Mouse (Mus musculus): ENCODE results near the gene Nme6. TPM values are rescaled to one million over a fixed set of nuclear protein-coding genes. Genes with fewer than 3 reads are reported as not detected.
"Not testable (repeated sequence)": the region's sequence is repeated elsewhere in the genome, so short reads cannot be mapped to it uniquely, and the experiment has no call there.

Gene Nme6
- polyA plus RNA-seq (2016; fragmentation: Nextera tagmentation; extraction: Ambion mirVana) = 116 and 124 TPM in 2 replicates

DNA sequence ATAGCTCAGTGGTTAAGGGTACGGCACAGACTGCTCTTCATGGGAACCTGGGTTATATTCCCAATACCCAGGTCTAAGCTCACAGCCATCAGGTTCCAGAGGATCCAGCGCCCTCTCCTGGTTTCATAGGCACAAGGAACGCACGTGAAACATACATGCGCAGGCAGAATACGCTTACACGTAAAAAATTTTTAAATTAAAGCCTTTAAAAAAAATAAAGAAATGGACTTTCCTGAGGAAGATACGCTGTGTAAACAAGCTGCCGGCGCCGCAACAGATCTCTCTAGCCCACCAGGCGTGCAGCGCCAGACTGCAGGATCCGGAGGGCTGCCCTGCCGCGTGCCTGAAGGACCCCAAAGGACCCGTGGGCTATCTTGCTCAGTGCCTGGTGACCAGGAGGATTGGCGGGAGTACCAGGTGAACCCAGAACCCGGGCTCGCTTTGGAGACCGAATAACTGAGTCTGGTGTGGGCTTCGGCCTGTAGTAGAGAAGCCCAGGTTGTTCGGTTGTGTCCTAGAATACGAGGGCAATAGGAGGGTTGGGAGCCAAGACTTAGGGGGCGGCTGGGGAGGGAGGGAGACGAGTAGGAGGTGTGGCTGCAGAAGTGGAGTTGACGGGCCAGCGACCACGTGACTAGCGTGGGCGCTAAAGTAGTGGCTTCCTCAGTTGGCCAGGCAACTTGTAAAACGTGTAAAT lies at the start of gene Nme6:
Gene Nme6, plus strand, starts transcription at position 359 of the 697 bp plus-strand sequence.
- DNase-seq (ENCODE audit: extremely low spot score, low spot score) = peak; percentile 89
- Histone ChIP-seq H3K27me3 (ENCODE audit: poor library complexity, severe bottlenecking) (no peaks in the 10 kb centered on the region), H3K36me3 (replicated peaks) (peaks cover 48% of the 10 kb centered on the region), H3K9me3 (no peaks in the 10 kb centered on the region), H3K4me3 (peak within 1 kb of the TSS; percentile 69), H3K27ac (peak within 1 kb of the TSS; percentile 92), H3K4me1 (peaks cover 14% of the 10 kb centered on the region)
- WGBS = under 1% methylated on average over 32 of the region's 32 CpGs

DNA sequence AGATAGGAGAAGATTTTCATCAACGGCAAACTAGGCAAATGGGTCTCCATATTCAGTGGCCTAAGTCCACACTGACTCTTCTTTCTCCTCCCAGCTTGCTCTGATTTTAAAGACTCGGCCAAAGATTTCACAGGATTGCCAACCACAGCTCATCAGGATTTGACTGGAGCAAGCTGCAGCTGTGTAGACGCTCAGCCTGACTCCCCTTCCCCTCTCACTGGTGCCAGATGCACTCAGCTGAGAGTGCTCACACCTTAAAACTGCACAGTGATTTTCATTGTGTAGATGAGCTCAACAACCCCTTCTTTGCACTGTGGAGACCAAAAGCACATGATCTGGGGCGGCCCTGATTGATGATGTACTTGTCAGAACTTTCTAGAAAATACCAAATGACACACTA lies 42.0 kb upstream of the Nme6 start, which contains the start of gene Fbxw27:
Gene Fbxw27, minus strand, starts transcription at position 101 of the 400 bp plus-strand sequence.
- not testable (repeated sequence) for H3K27ac ChIP-seq; H3K9me3 ChIP-seq; H3K4me1 ChIP-seq; H3K36me3 ChIP-seq (replicated peaks); H3K27me3 ChIP-seq (ENCODE audit: poor library complexity, severe bottlenecking); H3K4me3 ChIP-seq; DNase-seq (ENCODE audit: extremely low spot score, low spot score)
- 80% methylated on average over 4 of the region's 4 CpGs for WGBS

DNA sequence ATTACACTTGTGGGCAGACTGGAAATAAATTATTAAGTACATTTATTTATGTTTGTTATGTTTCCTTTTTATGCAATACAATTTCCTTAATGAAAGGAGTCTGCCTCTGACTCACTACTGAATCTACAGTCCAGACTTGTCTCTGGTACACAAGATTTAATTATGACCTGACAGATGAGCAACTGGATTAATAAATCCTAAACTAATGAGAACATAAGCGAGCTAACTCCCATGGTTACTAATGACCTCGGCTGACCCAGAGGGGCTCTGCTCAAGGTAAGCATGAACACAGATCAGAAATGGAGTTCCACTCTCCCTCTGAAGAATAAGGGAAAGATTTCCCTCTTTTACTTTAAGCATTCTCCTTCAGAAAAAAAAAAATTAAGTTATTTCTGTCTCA lies 37.3 kb upstream of the Nme6 start:
- no peaks in the 10 kb centered on the region for H3K36me3 ChIP-seq (replicated peaks)
- H3K4me1 ChIP-seq = no peaks in the 10 kb centered on the region
- no peaks in the 10 kb centered on the region for H3K27me3 ChIP-seq (ENCODE audit: poor library complexity, severe bottlenecking)
- H3K27ac ChIP-seq = no peak overlapping the region
- H3K4me3 ChIP-seq = no peak overlapping the region
- WGBS = 93% methylated on average over 2 of the region's 2 CpGs
- H3K9me3 ChIP-seq = no peaks in the 10 kb centered on the region
- DNase-seq (ENCODE audit: extremely low spot score, low spot score) = no peak

DNA sequence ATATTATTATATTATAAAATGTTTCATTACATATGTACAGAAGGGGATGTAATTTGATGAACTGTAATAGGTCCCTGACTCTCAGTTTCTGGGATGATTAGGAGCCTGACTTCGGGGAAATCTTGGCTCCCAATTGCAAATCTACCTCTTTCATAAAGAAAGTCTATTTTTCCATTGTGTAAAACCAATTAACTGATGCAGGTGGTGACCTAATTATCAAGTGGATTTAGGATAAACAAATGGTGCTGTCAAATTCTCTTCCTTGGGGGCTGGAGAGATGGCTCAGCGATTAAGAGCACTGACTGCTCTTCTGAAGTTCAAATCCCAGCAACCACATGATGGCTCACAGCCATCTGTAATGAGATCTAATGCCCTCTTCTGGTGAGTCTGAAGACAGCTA lies 36.7 kb upstream of the Nme6 start:
- H3K4me3 ChIP-seq = no peak overlapping the region
- H3K9me3 ChIP-seq = no peaks in the 10 kb centered on the region
- DNase-seq (ENCODE audit: extremely low spot score, low spot score) = no peak
- no peaks in the 10 kb centered on the region for H3K27me3 ChIP-seq (ENCODE audit: poor library complexity, severe bottlenecking)
- no peak overlapping the region for H3K27ac ChIP-seq
- 75% methylated on average over 2 of the region's 2 CpGs for WGBS
- no peaks in the 10 kb centered on the region for H3K36me3 ChIP-seq (replicated peaks)
- no peaks in the 10 kb centered on the region for H3K4me1 ChIP-seq

DNA sequence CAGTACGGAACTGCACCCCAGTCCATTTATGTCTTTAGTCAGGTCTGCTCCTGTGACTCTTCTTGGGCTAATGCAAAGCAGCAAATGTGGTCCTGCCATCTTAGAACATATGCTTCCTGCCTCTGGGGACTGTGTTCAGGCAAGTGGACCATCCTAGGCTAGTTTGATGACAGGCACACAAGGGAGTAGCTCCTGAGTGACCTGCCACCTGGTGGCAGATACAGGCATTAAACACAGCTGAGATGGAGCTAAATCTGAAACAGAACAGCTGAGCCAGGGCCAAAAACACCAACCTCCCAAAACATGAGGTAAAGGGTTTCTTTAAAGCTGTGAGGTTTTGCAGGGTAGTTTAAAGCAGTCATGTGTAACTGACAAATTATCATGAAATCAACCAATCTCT lies 34.5 kb upstream of the Nme6 start:
- H3K27me3 ChIP-seq (ENCODE audit: poor library complexity, severe bottlenecking) = no peaks in the 10 kb centered on the region
- H3K27ac ChIP-seq = no peak overlapping the region
- H3K4me1 ChIP-seq = no peaks in the 10 kb centered on the region
- no peak overlapping the region for H3K4me3 ChIP-seq
- 86% methylated on average over 1 of the region's 1 CpGs for WGBS
- no peaks in the 10 kb centered on the region for H3K9me3 ChIP-seq
- DNase-seq (ENCODE audit: extremely low spot score, low spot score) = peak; percentile 26
- H3K36me3 ChIP-seq (replicated peaks) = no peaks in the 10 kb centered on the region

DNA sequence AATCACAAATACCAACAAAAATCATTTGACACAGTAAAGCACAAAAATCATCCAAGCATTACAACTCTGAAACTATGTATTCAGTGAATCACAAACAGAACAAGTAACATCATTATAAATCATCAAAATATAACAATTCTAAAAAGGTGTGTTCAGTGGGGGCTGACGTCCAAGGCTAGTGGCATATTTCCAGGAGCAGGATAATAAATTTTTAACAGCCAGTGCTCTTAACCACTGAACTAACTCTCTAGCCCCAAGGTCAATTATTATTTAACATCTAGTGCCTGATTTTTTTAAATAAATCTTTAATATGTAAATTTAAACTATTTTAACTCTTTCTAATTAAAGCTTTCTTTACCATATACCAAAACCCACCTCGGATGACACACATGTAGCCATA lies 27.0 kb upstream of the Nme6 start:
- not testable (repeated sequence) for H3K27ac ChIP-seq; H3K9me3 ChIP-seq; H3K4me1 ChIP-seq; H3K4me3 ChIP-seq; H3K27me3 ChIP-seq (ENCODE audit: poor library complexity, severe bottlenecking); H3K36me3 ChIP-seq (replicated peaks); DNase-seq (ENCODE audit: extremely low spot score, low spot score)
- WGBS = 88% methylated on average over 2 of the region's 2 CpGs

DNA sequence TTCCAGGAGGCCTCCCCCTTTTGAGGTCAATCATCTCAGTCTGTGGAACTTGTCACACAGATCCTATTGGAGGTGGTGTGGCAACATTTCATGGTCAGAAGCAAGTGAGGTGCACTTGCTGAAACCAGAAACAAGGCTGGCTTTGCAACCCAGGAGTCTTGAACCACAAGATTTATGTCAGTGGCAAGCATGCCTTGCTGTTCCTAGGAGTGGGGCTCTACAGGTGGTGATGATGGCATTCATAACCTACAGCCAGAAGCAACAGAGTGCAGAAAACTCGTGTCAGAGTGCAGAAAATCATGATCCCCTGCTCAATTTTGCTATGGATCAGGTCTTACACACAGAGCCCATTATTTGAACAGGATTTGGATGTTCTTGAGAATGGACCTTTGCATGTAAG lies 26.3 kb upstream of the Nme6 start:
- no peaks in the 10 kb centered on the region for H3K36me3 ChIP-seq (replicated peaks)
- H3K27me3 ChIP-seq (ENCODE audit: poor library complexity, severe bottlenecking) = no peaks in the 10 kb centered on the region
- H3K4me1 ChIP-seq = no peaks in the 10 kb centered on the region
- H3K4me3 ChIP-seq = no peak overlapping the region
- no peak for DNase-seq (ENCODE audit: extremely low spot score, low spot score)
- 55% methylated on average over 1 of the region's 1 CpGs for WGBS
- H3K27ac ChIP-seq = no peak overlapping the region
- no peaks in the 10 kb centered on the region for H3K9me3 ChIP-seq

DNA sequence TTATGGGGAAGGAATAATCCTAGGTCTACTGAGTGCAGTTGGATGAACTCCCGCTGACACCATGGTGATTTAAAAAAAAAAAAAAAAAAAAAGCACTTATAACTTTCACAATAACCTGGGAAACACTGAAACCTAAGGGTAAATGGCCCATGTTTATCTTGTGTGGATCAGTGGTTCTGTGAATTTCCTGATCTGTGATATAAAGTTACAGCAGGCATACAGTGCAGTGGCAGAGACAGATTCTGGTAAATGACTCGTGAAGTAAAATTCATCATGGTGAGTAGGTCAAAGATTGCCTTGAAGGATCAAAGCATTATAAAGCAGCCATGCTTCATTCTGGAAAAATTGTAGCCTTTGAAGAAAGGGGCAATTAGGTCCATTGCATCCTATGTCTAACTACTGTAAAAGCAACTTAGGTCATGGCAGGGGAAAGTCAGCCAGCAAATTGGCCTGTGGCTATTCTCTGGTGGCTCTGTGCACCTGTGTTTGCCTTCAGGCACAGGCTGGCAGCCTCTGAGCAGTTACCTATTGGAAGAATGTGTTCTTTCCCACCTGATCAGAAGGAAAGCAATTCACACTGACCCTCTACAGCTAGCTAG lies 25.8 kb upstream of the Nme6 start:
- no peaks in the 10 kb centered on the region for H3K27me3 ChIP-seq (ENCODE audit: poor library complexity, severe bottlenecking)
- DNase-seq (ENCODE audit: extremely low spot score, low spot score) = no peak
- no peaks in the 10 kb centered on the region for H3K9me3 ChIP-seq
- WGBS = 91% methylated on average over 2 of the region's 2 CpGs
- no peaks in the 10 kb centered on the region for H3K36me3 ChIP-seq (replicated peaks)
- no peaks in the 10 kb centered on the region for H3K4me1 ChIP-seq
- H3K4me3 ChIP-seq = no peak overlapping the region
- H3K27ac ChIP-seq = no peak overlapping the region

DNA sequence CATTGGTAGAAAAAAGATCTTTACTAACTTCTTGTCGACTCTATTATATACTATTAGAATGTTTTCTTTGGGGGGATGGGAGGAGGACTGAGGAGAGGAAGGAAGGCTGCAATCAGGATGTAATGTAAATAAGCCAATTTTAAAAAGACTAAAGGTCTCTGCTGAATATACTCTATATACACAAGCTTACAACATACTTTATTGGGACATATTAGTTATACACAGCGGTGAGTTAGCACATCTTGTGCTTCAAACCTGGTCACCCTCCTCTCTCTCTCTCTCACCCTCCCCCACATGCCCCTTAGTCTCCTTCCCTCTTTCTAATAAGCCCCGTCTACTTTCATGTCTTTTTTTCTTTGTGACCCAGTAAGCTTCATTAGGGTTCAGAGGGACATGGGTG lies 24.7 kb upstream of the Nme6 start:
- no peak for DNase-seq (ENCODE audit: extremely low spot score, low spot score)
- Histone ChIP-seq H3K27me3 (ENCODE audit: poor library complexity, severe bottlenecking) (no peaks in the 10 kb centered on the region), H3K27ac (no peak overlapping the region), H3K36me3 (replicated peaks) (no peaks in the 10 kb centered on the region), H3K4me3 (no peak overlapping the region), H3K9me3 (no peaks in the 10 kb centered on the region), H3K4me1 (no peaks in the 10 kb centered on the region)
- WGBS = 61% methylated on average over 3 of the region's 3 CpGs

DNA sequence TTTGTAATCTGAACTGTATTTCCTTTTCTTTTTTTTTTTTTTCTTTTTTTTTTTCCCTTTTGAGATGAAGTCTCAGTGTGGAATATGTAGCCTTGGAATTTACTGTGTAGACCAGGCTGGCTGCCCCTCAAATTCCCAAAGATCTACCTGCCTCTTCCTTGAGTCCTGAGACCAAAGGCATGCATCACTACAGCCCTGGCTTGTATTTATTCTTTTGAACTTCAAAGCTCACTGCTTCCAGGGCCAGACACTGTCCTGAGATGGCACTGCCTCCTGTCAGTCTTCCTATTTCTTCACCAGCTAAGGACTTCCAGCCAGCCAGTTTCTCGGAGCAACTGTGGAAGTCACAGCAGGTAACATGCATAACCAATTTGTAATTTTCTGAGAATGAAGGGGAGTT lies 20.6 kb upstream of the Nme6 start, which contains the start of gene Spink8:
Gene Spink8, plus strand, starts transcription at position 301 of the 400 bp plus-strand sequence.
- Histone ChIP-seq H3K27ac (no peak within 1 kb of the TSS), H3K4me3 (no peak within 1 kb of the TSS), H3K9me3 (no peaks in the 10 kb centered on the region), H3K36me3 (replicated peaks) (no peaks in the 10 kb centered on the region), H3K27me3 (ENCODE audit: poor library complexity, severe bottlenecking) (no peaks in the 10 kb centered on the region), H3K4me1 (0 out of 2 replicates have a peak, but pooled peaks cover 4% of the 10 kb centered on the region)
- no peak for DNase-seq (ENCODE audit: extremely low spot score, low spot score)
- 83% methylated on average over 1 of the region's 1 CpGs for whole genome bisulfite sequencing

DNA sequence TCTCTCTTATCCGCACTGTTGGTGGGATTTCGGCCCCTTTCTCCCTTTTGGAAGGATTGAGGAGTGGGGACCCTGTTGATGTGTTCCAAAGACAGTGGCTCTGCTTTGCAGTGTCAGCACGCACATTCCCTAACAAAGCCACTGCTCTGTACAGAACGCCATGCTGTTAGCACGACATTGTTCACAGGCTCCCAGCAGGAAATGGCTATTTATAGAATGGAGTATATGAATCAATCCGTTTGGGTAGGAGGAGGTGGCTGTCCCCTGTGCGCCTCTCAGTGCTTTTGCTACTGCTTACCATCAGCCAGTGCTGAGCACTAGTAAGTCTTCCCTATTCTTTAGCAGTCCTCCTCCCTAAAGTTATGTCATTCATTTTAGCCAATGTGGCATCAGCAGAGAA lies 19.1 kb upstream of the Nme6 start:
- no peak overlapping the region for H3K4me3 ChIP-seq
- no peak for DNase-seq (ENCODE audit: extremely low spot score, low spot score)
- no peak overlapping the region for H3K27ac ChIP-seq
- no peaks in the 10 kb centered on the region for H3K36me3 ChIP-seq (replicated peaks)
- no peaks in the 10 kb centered on the region for H3K27me3 ChIP-seq (ENCODE audit: poor library complexity, severe bottlenecking)
- 0 out of 2 replicates have a peak, but pooled peaks cover 4% of the 10 kb centered on the region for H3K4me1 ChIP-seq
- 69% methylated on average over 7 of the region's 7 CpGs for WGBS
- H3K9me3 ChIP-seq = no peaks in the 10 kb centered on the region

DNA sequence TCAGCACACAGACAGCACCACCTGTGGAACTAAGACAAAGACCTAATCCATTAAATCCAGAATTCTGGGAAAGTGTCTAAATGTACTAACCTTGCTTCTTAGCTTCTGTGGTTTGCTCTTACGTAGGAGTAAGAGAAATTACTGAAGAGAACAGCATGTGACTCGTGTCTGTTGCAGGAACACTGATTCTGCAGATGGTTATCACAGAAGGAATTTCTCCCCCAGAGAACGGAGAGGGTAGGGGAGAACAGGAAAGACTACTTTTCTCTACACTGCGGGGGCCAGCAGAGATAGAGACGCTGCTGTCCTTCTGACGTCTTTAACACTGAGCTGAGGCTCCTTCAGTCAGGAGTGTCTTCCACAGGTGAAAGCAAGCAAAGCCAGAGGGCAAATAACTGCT lies 16.2 kb upstream of the Nme6 start:
- no peak for DNase-seq (ENCODE audit: extremely low spot score, low spot score)
- Histone ChIP-seq H3K27me3 (ENCODE audit: poor library complexity, severe bottlenecking) (no peaks in the 10 kb centered on the region), H3K27ac (no peak overlapping the region), H3K36me3 (replicated peaks) (no peaks in the 10 kb centered on the region), H3K4me3 (no peak overlapping the region), H3K9me3 (no peaks in the 10 kb centered on the region), H3K4me1 (0 out of 2 replicates have a peak, but pooled peaks cover 4% of the 10 kb centered on the region)
- WGBS = 66% methylated on average over 6 of the region's 6 CpGs

DNA sequence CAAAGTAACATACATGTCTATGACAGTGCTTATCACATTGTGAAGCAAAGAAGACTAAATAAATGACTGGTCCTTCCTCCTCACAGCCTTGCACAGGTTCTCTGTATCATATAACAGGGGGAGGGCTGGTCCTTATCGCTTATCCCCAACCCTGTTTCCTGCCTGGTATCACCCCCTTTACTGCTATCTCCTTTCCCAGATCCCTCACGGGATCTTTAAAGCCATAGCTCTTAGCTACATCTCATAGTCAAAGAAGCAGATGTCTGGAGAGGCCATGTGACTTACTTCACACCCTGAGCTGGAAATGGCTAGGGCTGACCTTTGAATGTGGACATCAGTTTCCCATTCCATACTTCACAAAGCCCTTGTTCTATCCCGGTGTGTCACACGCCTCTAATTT lies 6.8 kb upstream of the Nme6 start:
- no peak for DNase-seq (ENCODE audit: extremely low spot score, low spot score)
- no peak overlapping the region for H3K4me3 ChIP-seq
- WGBS = 60% methylated on average over 4 of the region's 4 CpGs
- H3K9me3 ChIP-seq = no peaks in the 10 kb centered on the region
- no peak overlapping the region for H3K27ac ChIP-seq
- H3K4me1 ChIP-seq = no peaks in the 10 kb centered on the region
- H3K27me3 ChIP-seq (ENCODE audit: poor library complexity, severe bottlenecking) = no peaks in the 10 kb centered on the region
- H3K36me3 ChIP-seq (replicated peaks) = peaks cover 17% of the 10 kb centered on the region
